Mouse (Mus musculus) heart, adult 2 months (tissue): Measurements from ENCODE around the gene Uox.

Experiments
- CTCF ChIP-seq: fragments of 200-600 bp; IDR thresholded peaks from 2 replicates; pipeline ENCODE4 v1.8.1; 2022; ENCODE audit warnings: antibody characterized with exemption, mild to moderate bottlenecking, moderate library complexity
- EP300 ChIP-seq: fragments of 200-500 bp; IDR thresholded peaks from 2 replicates; pipeline ENCODE4 v1.6.1; 2011; ENCODE audit warnings: low read depth, low read length, control low read depth; ENCODE audit not compliant: insufficient read depth
- POLR2A ChIP-seq: fragments of 200-500 bp; IDR thresholded peaks from 2 replicates; pipeline ENCODE4 v1.6.1; 2011; ENCODE audit warnings: mild to moderate bottlenecking, low read depth, low read length, control low read depth; ENCODE audit not compliant: insufficient read depth

- TF ChIP-seq CTCF = no peak
- TF ChIP-seq POLR2A = no peak
- TF ChIP-seq EP300 = no peak
These were observed 25.2 kb downstream of the Uox start for GRCm38 (mm10) chr3:146595440-146595839.
